Mouse (Mus musculus) frontal cortex, postnatal 14 days (tissue): ENCODE data around the gene Kcnh3.
"Not testable (repeated sequence)": the region's sequence is repeated elsewhere in the genome, so short reads cannot be mapped to it uniquely, and the experiment has no call there.

Experiments used
- DNase-seq, 2 experiments: peaks; one replicate each; pipeline ENCODE4 v3.0.0; 2022; ENCODE audit warnings: low spot score in 2 of 2

The Kcnh3 gene

GRCm38 (mm10) chr15:99240129-99240528 lies 15.5 kb downstream of the Kcnh3 start:
- DNase-seq: no peak

- no peak for DNase-seq
Measured at GRCm38 (mm10) chr15:99241249-99241648, 16.6 kb downstream of the Kcnh3 start.

- no peak for DNase-seq
Measured at GRCm38 (mm10) chr15:99242045-99242444, 17.4 kb downstream of the Kcnh3 start.

GRCm38 (mm10) chr15:99246736-99247135 lies 22.1 kb downstream of the Kcnh3 start:
- DNase-seq: not testable (repeated sequence)

- peak; percentile 57 to 75 for DNase-seq
Measured at GRCm38 (mm10) chr15:99248972-99249371, 24.3 kb downstream of the Kcnh3 start.

- no peak for DNase-seq
Measured at GRCm38 (mm10) chr15:99249938-99250337, 25.3 kb downstream of the Kcnh3 start.

GRCm38 (mm10) chr15:99251111-99251510 lies 26.4 kb downstream of the Kcnh3 start:
- not testable (repeated sequence) for DNase-seq

GRCm38 (mm10) chr15:99251626-99252380 lies 27.1 kb downstream of the Kcnh3 start, which contains the start of gene Mcrs1:
Mcrs1 (minus strand) TSS chr15:99251961.
- peak; percentile 97 to 98 for DNase-seq

- peak in 1 of 2 experiments; percentile 64 for DNase-seq
Measured at GRCm38 (mm10) chr15:99252381-99253174, 27.9 kb downstream of the Kcnh3 start.

GRCm38 (mm10) chr15:99253175-99253479 lies 28.5 kb downstream of the Kcnh3 start:
- DNase-seq: not testable (repeated sequence)

GRCm38 (mm10) chr15:99253772-99254171 lies 29.1 kb downstream of the Kcnh3 start:
- no peak for DNase-seq

GRCm38 (mm10) chr15:99254477-99255005 lies 29.9 kb downstream of the Kcnh3 start:
- no peak for DNase-seq

GRCm38 (mm10) chr15:99255241-99255749 lies 30.6 kb downstream of the Kcnh3 start:
- no peak for DNase-seq

GRCm38 (mm10) chr15:99259167-99259729 lies 34.6 kb downstream of the Kcnh3 start:
- DNase-seq: no peak

GRCm38 (mm10) chr15:99259730-99260252 lies 35.1 kb downstream of the Kcnh3 start:
- DNase-seq: peak in 1 of 2 experiments; percentile 29

- DNase-seq: no peak
Measured at GRCm38 (mm10) chr15:99262702-99263101, 38.0 kb downstream of the Kcnh3 start.

- DNase-seq: no peak
Measured at GRCm38 (mm10) chr15:99264363-99264762, 39.7 kb downstream of the Kcnh3 start.

- peak in 1 of 2 experiments; percentile 54 for DNase-seq
Measured at GRCm38 (mm10) chr15:99265679-99266078, 41.0 kb downstream of the Kcnh3 start.

GRCm38 (mm10) chr15:99276095-99276494 lies 51.4 kb downstream of the Kcnh3 start:
- no peak for DNase-seq

GRCm38 (mm10) chr15:99278271-99278670 lies 53.6 kb downstream of the Kcnh3 start:
- DNase-seq: no peak

- DNase-seq: no peak
Measured at GRCm38 (mm10) chr15:99283456-99283855, 58.8 kb downstream of the Kcnh3 start.
